Mouse (Mus musculus): ENCODE data around the gene Rundc3a.

DNA sequence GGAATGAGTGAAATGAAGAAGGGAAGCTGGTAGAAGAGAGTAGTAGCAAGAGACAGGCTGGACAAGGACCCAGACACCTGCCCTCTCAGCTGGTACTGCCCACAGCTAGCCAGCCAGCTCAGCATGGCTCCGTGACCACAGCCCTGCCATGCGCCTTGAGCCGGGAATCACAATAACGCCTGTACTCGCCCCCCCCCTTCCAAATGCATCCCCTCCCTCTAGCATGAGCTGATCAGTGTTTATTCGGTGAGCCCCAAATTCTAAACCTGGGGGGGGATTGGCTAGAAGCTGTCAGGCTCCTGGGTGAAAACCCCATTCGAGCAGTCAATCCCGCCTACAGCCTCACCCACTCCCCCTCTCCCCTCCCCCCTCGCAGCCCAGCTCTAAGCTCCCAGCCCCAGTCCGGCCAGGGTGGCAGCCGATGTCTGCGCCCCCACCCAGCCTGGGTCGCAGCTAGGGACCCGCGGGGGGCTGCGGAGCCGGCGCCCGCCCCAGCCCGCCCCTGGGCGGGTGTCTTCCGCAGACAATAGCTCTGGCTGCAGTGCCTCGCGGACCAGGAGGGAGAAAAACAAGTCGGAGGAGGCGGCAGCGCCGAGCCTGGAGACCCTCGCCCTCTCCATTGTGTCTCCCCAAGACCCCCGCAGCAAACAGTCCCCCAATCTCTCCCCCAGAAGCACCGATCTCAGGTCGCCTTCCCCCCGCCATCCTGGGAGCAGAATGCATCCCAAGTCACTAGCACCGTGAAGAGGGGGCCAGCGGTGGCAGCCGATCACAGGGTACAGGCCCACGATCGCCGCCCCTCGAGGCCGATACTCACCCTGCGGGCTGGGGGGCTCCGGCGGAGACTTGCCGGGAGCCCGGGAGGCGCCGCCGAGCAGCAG lies 53.6 kb downstream of the Rundc3a start:
- TF ChIP-seq POLR2AphosphoS2 (IDR thresholded peaks at IDR 0.05; ENCODE audit: insufficient read length, low read depth) (peak; percentile 69), POLR2A (IDR thresholded peaks at IDR 0.05; ENCODE audit: insufficient read length, low read depth) (peak; percentile 80), USF1 (IDR thresholded peaks at IDR 0.05; ENCODE audit: low read depth) (no peak), MAX (IDR thresholded peaks at IDR 0.05; ENCODE audit: low read depth) (no peak), CEBPB (IDR thresholded peaks at IDR 0.05; ENCODE audit: insufficient read depth, poor library complexity, severe bottlenecking) (no peak)

Measured in myocyte (in vitro differentiated cells).